Mouse (Mus musculus) CH12.LX (cell line): ENCODE measurements around the gene Mmrn2. TPM values are rescaled to one million over a fixed set of nuclear protein-coding genes. Genes with fewer than 3 reads are reported as not detected.

Experiments used
- DNase-seq: peaks from one replicate; pipeline ENCODE4 v3.0.0-alpha.2; 2013; ENCODE audit errors: extremely low read depth
- H3K27ac ChIP-seq: 2 replicates; pipeline ENCODE4 v1.5.1; 2012; ENCODE audit warnings: low read depth, mild to moderate bottlenecking, control low read depth, moderate library complexity; ENCODE audit not compliant: insufficient read depth
- H3K27me3 ChIP-seq: replicated peaks from 2 replicates; pipeline ENCODE3; 2012; ENCODE audit warnings: inconsistent platforms
- H3K36me3 ChIP-seq, 2 experiments: replicated peaks in 1 of 2; 2 replicates each; pipeline versions ENCODE3 to v1.6.1; 2012; ENCODE audit warnings: inconsistent platforms in 1 of 2, low read length in 1 of 2, mild to moderate bottlenecking in 1 of 2, mixed read lengths in 1 of 2, moderate library complexity in 1 of 2; ENCODE audit not compliant: control insufficient read depth in 1 of 2, insufficient read depth in 1 of 2
- H3K4me1 ChIP-seq, 2 experiments: 2 replicates each; pipeline ENCODE4 v1.6.1; 2012; ENCODE audit warnings: inconsistent platforms in 1 of 2, moderate library complexity in 1 of 2; ENCODE audit not compliant: insufficient read depth in 2 of 2, control insufficient read depth in 1 of 2
- H3K4me2 ChIP-seq: 2 replicates; pipeline ENCODE4 v1.6.1; 2012; ENCODE audit warnings: low read depth, mild to moderate bottlenecking, control low read depth; ENCODE audit not compliant: poor library complexity, insufficient read depth, severe bottlenecking
- H3K4me3 ChIP-seq, 3 experiments: fragments of 150-350 bp in 1 of 3; sonication (generic) in 1 of 3; replicated peaks in 1 of 3; 2 replicates each; pipeline versions ENCODE3 to v1.5.1; 2011 to 2012; ENCODE audit warnings: low read depth in 2 of 3, low read length in 2 of 3, mild to moderate bottlenecking in 2 of 3, moderate library complexity in 2 of 3, control low read depth in 1 of 3, improper control_type of control experiment in 1 of 3, inconsistent platforms in 1 of 3, mixed read lengths in 1 of 3; ENCODE audit not compliant: poor library complexity in 1 of 3
- H3K79me2 ChIP-seq: replicated peaks from 2 replicates; pipeline ENCODE4 v1.6.1; 2012; ENCODE audit warnings: mild to moderate bottlenecking, moderate library complexity; ENCODE audit not compliant: control insufficient read depth, poor library complexity, insufficient read depth, severe bottlenecking; ENCODE audit errors: extremely low read depth
- H3K9ac ChIP-seq: 2 replicates; pipeline ENCODE4 v1.6.1; 2012; ENCODE audit warnings: low read depth, mild to moderate bottlenecking, control low read depth, moderate library complexity; ENCODE audit not compliant: insufficient read depth
- H3K9me3 ChIP-seq: replicated peaks from 2 replicates; pipeline ENCODE3; 2012; ENCODE audit warnings: low read length, inconsistent platforms, mixed read lengths
- BHLHE40 ChIP-seq: IDR thresholded peaks from 2 replicates; pipeline ENCODE4 v1.6.1; 2011; ENCODE audit warnings: mild to moderate bottlenecking, low read depth, low read length, improper control_type of control experiment
- CHD1 ChIP-seq: IDR thresholded peaks from 2 replicates; pipeline ENCODE4 v1.6.1; 2012; ENCODE audit warnings: low read depth, low read length, improper control_type of control experiment, inconsistent platforms
- CHD2 ChIP-seq: IDR thresholded peaks from 2 replicates; pipeline ENCODE4 v1.6.1; 2011; ENCODE audit warnings: low read length, improper control_type of control experiment
- CTCF ChIP-seq, 2 experiments: IDR thresholded peaks in 1 of 2; conservative IDR thresholded peaks in 1 of 2; 2 replicates each; pipeline ENCODE4 v1.5.1; 2011 to 2012; ENCODE audit warnings: low read depth in 2 of 2, low read length in 2 of 2, improper control_type of control experiment in 1 of 2, inconsistent platforms in 1 of 2, mild to moderate bottlenecking in 1 of 2, moderate library complexity in 1 of 2
- E2F4 ChIP-seq: IDR thresholded peaks from 2 replicates; pipeline ENCODE4 v1.6.1; 2011; ENCODE audit warnings: low read depth, low read length, improper control_type of control experiment; ENCODE audit not compliant: insufficient replicate concordance
- ELF1 ChIP-seq: IDR thresholded peaks from 2 replicates; pipeline ENCODE4 v1.6.1; 2014; ENCODE audit warnings: low read depth, mild to moderate bottlenecking, inconsistent platforms, low read length, improper control_type of control experiment
- ETS1 ChIP-seq: conservative IDR thresholded peaks from 2 replicates; pipeline ENCODE4 v1.6.1; 2012; ENCODE audit warnings: low read depth, mild to moderate bottlenecking, inconsistent platforms, low read length, improper control_type of control experiment, moderate library complexity
- GABPA ChIP-seq: IDR thresholded peaks from 2 replicates; pipeline ENCODE4 v1.6.1; 2012; ENCODE audit warnings: low read depth, low read length, improper control_type of control experiment, inconsistent platforms; ENCODE audit not compliant: insufficient replicate concordance
- HCFC1 ChIP-seq: IDR thresholded peaks from 2 replicates; pipeline ENCODE4 v1.6.1; 2012; ENCODE audit warnings: low read depth, mild to moderate bottlenecking, inconsistent platforms, low read length, improper control_type of control experiment
- IRF4 ChIP-seq: IDR thresholded peaks from 2 replicates; pipeline ENCODE4 v1.6.1; 2014; ENCODE audit warnings: low read depth, mild to moderate bottlenecking, inconsistent platforms, low read length, improper control_type of control experiment
- JUN ChIP-seq: IDR thresholded peaks from 2 replicates; pipeline ENCODE4 v1.6.1; 2011; ENCODE audit warnings: low read depth, mild to moderate bottlenecking, low read length, improper control_type of control experiment, moderate library complexity; ENCODE audit not compliant: insufficient read depth
- JUND ChIP-seq: conservative IDR thresholded peaks from 2 replicates; pipeline ENCODE4 v1.6.1; 2011; ENCODE audit warnings: low read depth, low read length, improper control_type of control experiment
- MAFK ChIP-seq: IDR thresholded peaks from 2 replicates; pipeline ENCODE4 v1.6.1; 2011; ENCODE audit warnings: low read length, improper control_type of control experiment; ENCODE audit not compliant: insufficient replicate concordance
- MAX ChIP-seq: IDR thresholded peaks from 2 replicates; pipeline ENCODE4 v1.6.1; 2011; ENCODE audit warnings: low read length, improper control_type of control experiment
- MAZ ChIP-seq: IDR thresholded peaks from 2 replicates; pipeline ENCODE4 v1.6.1; 2012; ENCODE audit warnings: low read depth, mild to moderate bottlenecking, inconsistent platforms, low read length, improper control_type of control experiment, moderate library complexity
- MXI1 ChIP-seq: IDR thresholded peaks from 2 replicates; pipeline ENCODE4 v1.6.1; 2011; ENCODE audit warnings: mild to moderate bottlenecking, low read depth, low read length, improper control_type of control experiment
- MYC ChIP-seq: IDR thresholded peaks from 2 replicates; pipeline ENCODE4 v1.6.1; 2011; ENCODE audit warnings: low read depth, mild to moderate bottlenecking, improper control_type of control experiment, low read length
- PAX5 ChIP-seq: IDR thresholded peaks from 2 replicates; pipeline ENCODE4 v1.6.1; 2012; ENCODE audit warnings: low read length, inconsistent platforms, mixed read lengths
- POLR2A ChIP-seq: IDR thresholded peaks from 2 replicates; pipeline ENCODE4 v1.6.1; 2011; ENCODE audit warnings: low read depth, mild to moderate bottlenecking, improper control_type of control experiment, low read length
- RAD21 ChIP-seq: IDR thresholded peaks from 2 replicates; pipeline ENCODE4 v1.6.1; 2011; ENCODE audit warnings: low read depth, mild to moderate bottlenecking, low read length, improper control_type of control experiment, moderate library complexity
- SIN3A ChIP-seq: IDR thresholded peaks from 2 replicates; pipeline ENCODE4 v1.6.1; 2012; ENCODE audit warnings: low read length, improper control_type of control experiment, inconsistent platforms
- TBP ChIP-seq: conservative IDR thresholded peaks from 2 replicates; pipeline ENCODE4 v1.6.1; 2011; ENCODE audit warnings: low read depth, low read length, improper control_type of control experiment
- TCF12 ChIP-seq: IDR thresholded peaks from 2 replicates; pipeline ENCODE4 v1.6.1; 2014; ENCODE audit warnings: low read depth, mild to moderate bottlenecking, inconsistent platforms, low read length, improper control_type of control experiment
- UBTF ChIP-seq: IDR thresholded peaks from 2 replicates; pipeline ENCODE4 v1.6.1; 2012; ENCODE audit warnings: low read depth, mild to moderate bottlenecking, inconsistent platforms, low read length, improper control_type of control experiment, moderate library complexity
- ZC3H11A ChIP-seq: IDR thresholded peaks from 2 replicates; pipeline ENCODE4 v1.6.1; 2012; ENCODE audit warnings: low read depth, mild to moderate bottlenecking, inconsistent platforms, low read length, improper control_type of control experiment
- dilution Hi-C: fragments of 300-500 bp; cut with MboI; formaldehyde crosslinking; loops from 2 replicates; pipeline ENCODE4 v1.14.3; 2020; ENCODE audit warnings: low sequenced_read_pairs; ENCODE audit not compliant: extremely low pct_unique_long_range_greater_than_20kb, extremely low pct_ligation_motif_present
- in situ Hi-C: fragments of 300-500 bp; cut with MboI; formaldehyde crosslinking; loops from 3 replicates; pipeline ENCODE4 v1.14.3; 2019; ENCODE audit warnings: low sequenced_read_pairs, low pct_ligation_motif_present, low pct_unique_long_range_greater_than_20kb, mixed read lengths
- polyA plus RNA-seq: library from polyadenylated mRNA; unstranded; fragments of >175 nt; gene quantifications from 2 replicates; pipeline ENCODE4 v1.2.1, GENCODE M21; 2012; ENCODE audit warnings: low read depth; ENCODE audit not compliant: insufficient read length
- total RNA-seq, 2 experiments: library from RNA; depleted of rRNA; stranded (reverse); fragments of 300-350 nt in 1 of 2; fragments of >200 nt in 1 of 2; gene quantifications; 2 replicates each; pipeline ENCODE4 v1.2.3; 2012 to 2014

The Mmrn2 gene
- total and polyA plus RNA-seq, 3 experiments = 0.06 TPM; not detected in 2

DNA sequence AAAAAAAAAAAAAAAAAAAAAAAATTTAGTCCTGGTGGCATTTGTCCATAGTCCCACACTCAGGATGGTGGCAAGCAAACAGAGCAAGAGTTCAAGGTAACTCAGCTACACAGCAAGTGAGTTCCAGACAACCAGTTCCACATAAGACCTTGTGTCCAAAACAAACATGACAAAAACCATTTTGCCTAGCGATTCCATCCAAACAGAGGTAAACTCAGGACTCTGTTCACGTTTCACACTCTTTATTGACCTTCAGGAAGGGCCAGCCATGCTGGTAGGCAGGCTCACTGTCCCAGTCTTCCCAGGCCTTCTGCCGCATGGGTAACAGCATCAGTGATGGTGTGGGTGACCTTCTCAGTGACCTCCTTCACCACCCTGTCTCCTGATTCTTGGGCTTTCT is 23.6 kb upstream of the Mmrn2 start:
- Histone ChIP-seq H3K4me3 (no peak overlapping the region), H3K9ac (no peak overlapping the region), H3K4me2 (no peak overlapping the region), H3K36me3 (no peaks in the 10 kb centered on the region), H3K4me1 (no peaks in the 10 kb centered on the region), H3K79me2 (no peaks in the 10 kb centered on the region), H3K27me3 (peaks cover 3% of the 10 kb centered on the region), H3K9me3 (no peaks in the 10 kb centered on the region), H3K27ac (no peak overlapping the region)
- in situ Hi-C loops = no loop called here
- DNase-seq = no peak
- TF ChIP-seq UBTF (no peak), CTCF (conservative IDR thresholded peaks at IDR 0.05 in 1 of 2, IDR thresholded peaks at IDR 0.05 in 1 of 2; ENCODE audit: low read depth in 2 of 2, low read length in 2 of 2) (no peak), TCF12 (no peak), POLR2A (no peak), CHD2 (no peak), JUND (no peak), PAX5 (no peak), E2F4 (no peak), TBP (no peak), MYC (no peak)
- dilution Hi-C loops = no loop called here

DNA sequence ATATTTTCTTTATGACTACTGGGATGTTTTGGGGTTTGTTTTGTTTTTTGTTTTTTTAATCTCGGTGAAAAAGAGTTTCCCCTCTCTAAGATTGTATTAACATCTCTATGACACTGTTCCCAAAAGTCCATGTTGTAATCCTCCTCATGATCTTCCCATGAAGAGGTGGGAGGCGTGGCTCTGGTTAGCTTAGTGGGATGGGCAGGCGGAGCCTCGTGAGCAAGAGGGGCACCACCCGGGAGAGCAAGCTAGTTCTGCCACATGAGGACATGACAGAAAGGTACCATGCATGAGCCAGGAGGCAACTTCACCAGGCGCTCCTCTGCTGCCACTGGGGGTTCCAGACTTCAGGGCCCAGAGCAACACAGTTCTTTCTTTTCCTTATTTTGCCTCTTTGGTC is 22.7 kb upstream of the Mmrn2 start:
- in situ Hi-C loops = no loop called here
- no peak overlapping the region for H3K4me3 ChIP-seq

DNA sequence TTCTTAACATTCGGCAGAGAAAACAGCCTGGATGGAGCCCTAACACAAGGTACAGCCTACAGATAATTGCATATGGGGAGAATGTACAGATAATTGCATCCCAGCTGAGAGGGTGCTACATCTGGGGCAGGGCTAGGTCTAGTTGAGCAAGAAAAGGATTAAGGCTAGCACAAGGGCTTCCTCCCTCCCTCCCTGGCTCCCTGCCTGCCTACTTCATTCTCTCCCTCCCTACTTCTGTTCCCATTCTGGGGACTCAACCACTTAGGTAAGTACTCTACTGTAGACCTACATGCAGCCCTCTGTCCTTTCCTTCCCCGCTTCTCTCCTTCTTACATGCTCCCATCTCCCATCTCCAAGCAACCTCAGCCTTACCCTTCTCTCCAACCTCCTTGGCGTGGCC is 21.9 kb upstream of the Mmrn2 start:
- dilution Hi-C loops (no loop called here), in situ Hi-C loops (no loop called here)
- H3K36me3 ChIP-seq = no peaks in the 10 kb centered on the region
- H3K4me3 ChIP-seq = no peak overlapping the region
- H3K4me2 ChIP-seq = no peak overlapping the region
- H3K79me2 ChIP-seq = no peaks in the 10 kb centered on the region
- H3K27ac ChIP-seq = no peak overlapping the region
- H3K27me3 ChIP-seq = peaks cover 3% of the 10 kb centered on the region
- no peak for DNase-seq
- no peaks in the 10 kb centered on the region for H3K9me3 ChIP-seq
- H3K4me1 ChIP-seq = no peaks in the 10 kb centered on the region
- no peak overlapping the region for H3K9ac ChIP-seq
- no peak for TF ChIP-seq PAX5
- TF ChIP-seq GABPA = no peak
- TF ChIP-seq ETS1 = no peak
- TF ChIP-seq JUN = no peak
- no peak for TF ChIP-seq IRF4
- TF ChIP-seq MAZ = no peak
- TF ChIP-seq UBTF = no peak
- no peak for TF ChIP-seq MAFK
- no peak for TF ChIP-seq JUND
- no peak for TF ChIP-seq CHD1
- no peak for TF ChIP-seq MAX
- no peak for TF ChIP-seq MXI1
- TF ChIP-seq ZC3H11A = no peak
- no peak for TF ChIP-seq SIN3A
- no peak for TF ChIP-seq BHLHE40
- no peak for TF ChIP-seq HCFC1
- TF ChIP-seq ELF1 = no peak
- no peak for TF ChIP-seq RAD21

More for the DNA sequence above, 22.7 kb upstream of the Mmrn2 start:
- Histone ChIP-seq H3K9me3 (no peaks in the 10 kb centered on the region), H3K79me2 (no peaks in the 10 kb centered on the region), H3K9ac (no peak overlapping the region), H3K36me3 (no peaks in the 10 kb centered on the region), H3K4me1 (no peaks in the 10 kb centered on the region), H3K27ac (no peak overlapping the region), H3K4me2 (no peak overlapping the region), H3K27me3 (peaks cover 3% of the 10 kb centered on the region)
- DNase-seq = no peak
- no peak for TF ChIP-seq GABPA
- dilution Hi-C loops = no loop called here
